Mouse (Mus musculus): ENCODE measurements at regions not wholly inside any gene's neighbourhood (a gene's known extent, or its start where the extent isn't known, plus 50 kb on each side); places are given as distances from the start of the nearest gene placed in this dataset.

DNA sequence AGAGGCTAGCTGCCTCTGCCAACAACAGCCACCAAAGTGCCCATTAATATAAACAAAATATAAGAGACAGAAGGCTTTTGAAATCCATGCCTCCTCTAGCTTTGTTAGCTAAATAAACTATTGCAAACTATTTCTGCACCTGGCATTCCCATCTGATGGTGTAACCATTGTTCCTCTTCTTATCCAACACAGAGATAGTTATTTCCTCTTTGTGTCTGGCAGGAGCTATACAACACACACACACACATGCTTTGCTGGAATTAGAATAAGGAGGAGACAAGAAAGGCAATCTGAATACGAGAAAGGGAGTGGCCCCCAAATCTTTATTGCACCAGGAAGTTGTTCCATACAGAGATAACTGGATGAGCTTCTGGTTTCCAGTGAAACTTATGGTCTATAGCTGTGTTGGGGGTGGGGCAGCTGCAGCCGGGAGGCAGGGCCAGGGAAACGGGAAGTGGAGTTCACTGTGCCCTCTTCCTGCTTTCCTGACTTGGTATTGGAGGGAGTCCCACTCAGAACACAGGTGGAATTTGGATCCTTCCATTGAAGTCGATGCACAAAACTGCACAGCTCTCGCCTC lies 64.0 kb upstream of the Zdhhc17 start:
- no peak overlapping the region for H3K27ac ChIP-seq

DNA sequence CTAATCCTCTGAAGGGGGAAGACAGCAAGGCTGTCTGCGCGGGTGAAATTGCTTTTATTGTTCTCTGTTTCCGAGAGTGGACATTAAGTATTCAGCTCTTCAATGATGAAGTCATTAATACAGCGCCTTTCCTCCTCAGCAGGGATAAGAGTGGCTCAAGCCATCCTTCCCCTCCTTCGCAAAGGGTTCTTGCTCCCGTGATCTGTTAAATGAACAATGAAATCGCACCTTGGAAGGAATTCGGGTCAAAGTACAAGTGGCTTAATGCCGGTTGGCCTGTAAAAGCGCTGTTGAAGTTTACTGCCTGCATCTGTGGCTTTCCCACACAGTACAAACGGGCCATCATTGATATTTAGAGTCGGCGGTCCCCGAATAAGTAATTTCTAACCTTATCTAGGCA lies 63.3 kb upstream of the Zdhhc17 start:
- no peak overlapping the region for H3K4me2 ChIP-seq
- no peak overlapping the region for H3K4me3 ChIP-seq (replicated peaks)
- H3K4me1 ChIP-seq (replicated peaks) = peaks cover 10% of the 10 kb centered on the region
- H3K27ac ChIP-seq = no peak overlapping the region
- no peaks in the 10 kb centered on the region for H3K9me3 ChIP-seq (replicated peaks)
- H3K27me3 ChIP-seq = no peaks in the 10 kb centered on the region
- no peak for DNase-seq
- no peak overlapping the region for H3K9ac ChIP-seq
- no peak for ATAC-seq (ENCODE audit: low read depth)
- 54% methylated on average over 14 of the region's 14 CpGs for WGBS (ENCODE audit: insufficient replicate concordance)
- no peaks in the 10 kb centered on the region for H3K36me3 ChIP-seq

More for the DNA sequence above, 64.0 kb upstream of the Zdhhc17 start:
- no peaks in the 10 kb centered on the region for H3K9me3 ChIP-seq (replicated peaks)
- no peaks in the 10 kb centered on the region for H3K27me3 ChIP-seq
- H3K9ac ChIP-seq = no peak overlapping the region
- ATAC-seq (ENCODE audit: low read depth) (no peak), DNase-seq (no peak)
- H3K36me3 ChIP-seq = no peaks in the 10 kb centered on the region
- peaks cover 10% of the 10 kb centered on the region for H3K4me1 ChIP-seq (replicated peaks)
- 14% methylated on average over 5 of the region's 5 CpGs for WGBS (ENCODE audit: insufficient replicate concordance)
- H3K4me2 ChIP-seq = no peak overlapping the region
- H3K4me3 ChIP-seq (replicated peaks) = no peak overlapping the region

DNA sequence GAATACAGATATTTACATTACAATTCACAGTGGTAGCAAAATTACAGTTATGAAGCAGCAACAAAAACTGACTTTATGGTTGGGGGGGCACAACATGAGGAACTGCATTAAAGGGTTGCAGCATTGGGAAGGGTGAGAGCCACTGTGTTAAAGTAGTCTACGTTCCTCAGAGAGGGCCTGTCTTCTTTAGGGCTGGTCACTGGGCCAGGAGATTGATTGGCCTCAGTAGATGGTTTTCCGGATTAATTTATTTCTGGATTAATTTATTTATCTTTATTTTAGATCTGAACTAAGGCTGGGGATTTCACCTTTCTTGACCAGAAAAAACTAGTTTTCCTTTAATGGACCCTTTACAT lies 62.6 kb upstream of the Zdhhc17 start:
- 75% methylated on average over 2 of the region's 2 CpGs for WGBS (ENCODE audit: insufficient replicate concordance)
- DNase-seq (no peak), ATAC-seq (ENCODE audit: low read depth) (no peak)
- no peak overlapping the region for H3K27ac ChIP-seq
- no peak overlapping the region for H3K4me2 ChIP-seq
- no peaks in the 10 kb centered on the region for H3K36me3 ChIP-seq
- H3K9ac ChIP-seq = no peak overlapping the region
- H3K27me3 ChIP-seq = no peaks in the 10 kb centered on the region
- no peaks in the 10 kb centered on the region for H3K9me3 ChIP-seq (replicated peaks)
- no peak overlapping the region for H3K4me3 ChIP-seq (replicated peaks)
- H3K4me1 ChIP-seq (replicated peaks) = peaks cover 10% of the 10 kb centered on the region

DNA sequence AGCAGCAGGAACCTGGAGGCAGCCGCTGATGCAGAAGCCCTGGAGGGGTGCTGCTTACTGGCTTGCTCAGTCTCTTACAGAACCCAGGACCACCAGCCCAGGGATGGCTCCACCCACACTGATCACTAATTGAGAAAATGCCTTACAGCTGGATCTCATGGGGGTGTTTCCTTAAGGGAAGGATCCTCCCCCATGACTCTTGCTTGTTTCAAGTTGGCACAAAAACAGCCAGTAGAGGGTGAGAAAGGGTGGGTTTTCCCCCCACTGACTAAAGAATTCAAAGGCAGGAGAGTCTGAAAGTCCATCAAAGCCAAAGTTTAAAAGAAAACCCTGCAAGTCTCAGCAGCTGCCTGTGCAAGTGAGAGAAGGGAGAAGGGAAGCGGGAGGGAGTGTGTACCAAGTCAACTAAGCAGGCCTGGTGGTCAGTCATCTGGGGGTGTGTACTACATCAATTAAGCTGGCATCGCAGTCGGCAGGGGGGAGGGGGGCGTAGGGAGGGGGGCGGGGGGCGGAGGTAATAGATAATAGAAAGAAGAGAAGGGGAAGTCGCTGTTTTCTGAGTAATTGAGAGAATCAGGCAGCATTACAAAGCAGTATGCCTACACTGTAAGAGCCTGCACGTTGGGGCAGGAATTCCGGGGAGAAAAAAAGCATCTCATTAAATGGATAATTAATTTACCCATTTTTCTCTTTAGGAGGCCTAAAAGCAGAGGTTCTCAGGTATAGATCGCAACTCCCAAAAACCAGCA lies 62.0 kb upstream of the Zdhhc17 start:
- Histone ChIP-seq H3K4me3 (replicated peaks) (no peak overlapping the region), H3K36me3 (no peaks in the 10 kb centered on the region), H3K9ac (no peak overlapping the region), H3K9me3 (replicated peaks) (no peaks in the 10 kb centered on the region), H3K27me3 (no peaks in the 10 kb centered on the region), H3K27ac (no peak overlapping the region), H3K4me1 (replicated peaks) (peaks cover 10% of the 10 kb centered on the region), H3K4me2 (no peak overlapping the region)
- WGBS (ENCODE audit: insufficient replicate concordance) = 24% methylated on average over 10 of the region's 11 CpGs
- ATAC-seq (ENCODE audit: low read depth) (no peak), DNase-seq (no peak)

DNA sequence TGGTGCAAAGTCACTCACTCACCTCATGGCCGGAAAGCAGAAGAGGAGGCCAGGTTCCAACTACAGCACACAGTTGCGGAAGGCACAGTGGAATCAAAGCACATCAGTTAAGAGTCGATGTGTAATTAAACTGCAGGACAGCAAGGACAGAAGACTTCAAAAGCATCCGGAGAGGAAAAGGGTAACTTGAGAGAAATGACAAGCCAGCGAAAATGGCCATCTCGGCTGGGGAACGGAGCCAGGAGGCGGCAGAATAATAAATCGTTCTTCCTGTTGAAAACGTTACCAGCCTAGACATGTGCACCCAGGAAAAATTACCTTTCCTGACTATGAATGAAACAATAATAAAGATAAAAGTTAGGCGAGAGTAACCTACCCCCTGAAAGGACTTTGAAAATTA lies 56.2 kb upstream of the Zdhhc17 start:
- Histone ChIP-seq H3K27me3 (no peaks in the 10 kb centered on the region), H3K9me3 (replicated peaks) (no peaks in the 10 kb centered on the region), H3K4me1 (replicated peaks) (no peaks in the 10 kb centered on the region), H3K4me3 (replicated peaks) (no peak overlapping the region), H3K36me3 (no peaks in the 10 kb centered on the region), H3K27ac (no peak overlapping the region), H3K9ac (no peak overlapping the region), H3K4me2 (no peak overlapping the region)
- no peak for ATAC-seq (ENCODE audit: low read depth)
- DNase-seq = no peak
- WGBS (ENCODE audit: insufficient replicate concordance) = 68% methylated on average over 11 of the region's 11 CpGs

DNA sequence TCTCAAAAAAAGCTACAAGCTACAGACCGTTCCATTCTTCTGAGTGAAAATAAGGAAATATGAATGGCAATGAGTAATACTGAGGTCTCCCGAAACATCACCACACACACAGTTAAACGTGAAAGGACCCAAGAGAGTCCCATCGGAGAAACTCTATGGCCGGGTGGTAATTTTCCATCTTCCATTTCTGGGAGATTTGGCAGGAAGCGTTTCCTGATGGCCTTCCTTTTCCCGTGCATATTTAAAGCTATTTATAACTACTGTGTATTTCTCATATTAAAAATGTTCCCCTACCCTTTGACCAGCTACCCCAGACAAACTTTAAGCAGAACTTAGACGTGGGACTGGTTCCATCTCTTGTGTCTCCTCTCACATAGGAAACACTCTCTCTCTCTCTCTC lies 50.7 kb upstream of the Zdhhc17 start:
- 65% methylated on average over 8 of the region's 8 CpGs for WGBS (ENCODE audit: insufficient replicate concordance)
- H3K36me3 ChIP-seq = no peaks in the 10 kb centered on the region
- ATAC-seq (ENCODE audit: low read depth) = no peak
- no peak for DNase-seq
- no peaks in the 10 kb centered on the region for H3K9me3 ChIP-seq (replicated peaks)
- H3K4me2 ChIP-seq = no peak overlapping the region
- no peak overlapping the region for H3K27ac ChIP-seq
- no peak overlapping the region for H3K4me3 ChIP-seq (replicated peaks)
- H3K9ac ChIP-seq = no peak overlapping the region
- H3K4me1 ChIP-seq (replicated peaks) = no peaks in the 10 kb centered on the region
- no peaks in the 10 kb centered on the region for H3K27me3 ChIP-seq
